Mouse (Mus musculus) embryo, embryonic 10 days (tissue): ENCODE data around the gene Tmem59l.

Experiments used
- DNase-seq: peaks from one replicate; pipeline ENCODE4 v3.0.0-alpha.2; 2015; ENCODE audit warnings: low spot score

Gene Tmem59l

DNA sequence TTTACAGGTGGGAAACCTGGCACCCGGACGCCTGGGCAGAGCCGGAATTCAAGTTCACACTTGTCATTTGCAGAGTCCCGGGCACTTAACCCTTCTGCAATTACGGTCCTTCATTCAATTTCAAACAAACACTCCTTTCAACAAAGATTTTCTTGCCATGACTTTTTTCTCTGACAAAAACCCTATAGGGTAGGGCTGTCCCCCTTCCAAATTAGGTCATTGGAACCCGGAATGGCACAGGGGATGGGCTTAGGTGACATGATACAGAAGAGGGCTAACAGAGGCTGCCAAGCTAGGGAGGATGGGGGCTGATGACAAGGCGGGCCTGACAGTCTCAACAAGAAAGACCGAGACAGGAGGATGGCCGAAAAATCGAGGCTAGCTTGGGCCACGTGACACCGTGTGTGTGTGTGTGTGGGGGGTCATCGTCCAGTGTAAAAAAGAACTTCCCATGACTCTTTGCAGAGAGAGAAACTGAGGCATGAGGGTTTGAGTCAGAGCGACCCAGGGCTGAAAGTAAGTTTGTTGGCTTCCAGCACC is 1.8 kb upstream of the Tmem59l start:
- peak; percentile 60 for DNase-seq

DNA sequence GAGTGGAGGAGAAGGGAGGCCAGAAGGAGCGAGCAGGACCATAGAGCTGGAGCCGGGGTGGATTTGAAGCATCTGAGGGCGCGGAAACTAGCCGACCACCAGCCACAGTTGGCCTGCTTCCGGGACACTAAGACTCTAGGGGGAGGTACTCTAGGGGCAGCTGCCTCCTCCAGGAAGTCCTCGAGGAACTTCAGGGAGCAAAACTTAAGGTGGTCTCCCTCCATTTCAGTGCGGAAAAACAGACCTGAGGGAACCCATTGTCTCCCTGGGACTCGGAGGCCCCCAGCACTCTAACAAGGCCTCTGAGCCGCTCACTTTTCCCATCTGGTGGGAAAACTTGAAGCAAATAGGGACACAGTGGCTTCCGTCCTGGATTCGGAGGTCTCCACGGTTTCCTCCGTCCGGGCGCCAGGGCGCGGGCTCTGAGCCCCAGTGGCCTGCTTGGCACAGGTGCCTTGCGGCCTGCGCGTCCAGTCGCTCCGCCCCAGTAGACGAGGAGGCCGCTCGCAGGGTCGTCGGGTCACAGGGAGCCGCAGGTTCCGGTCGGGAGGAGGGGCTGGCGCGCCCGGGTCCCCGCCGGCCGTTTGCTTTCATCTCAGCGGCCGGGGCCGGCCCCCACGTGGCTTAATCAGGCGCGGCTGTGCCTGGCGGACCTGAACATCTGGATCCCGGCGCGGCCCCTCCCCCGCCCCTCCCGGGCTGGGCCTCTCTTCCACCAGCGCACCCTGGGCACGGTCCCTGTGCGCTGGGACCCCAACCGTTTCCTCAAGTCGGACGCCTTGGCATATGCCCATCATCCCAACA is 1.0 kb upstream of the Tmem59l start:
- DNase-seq: peak; percentile 82

DNA sequence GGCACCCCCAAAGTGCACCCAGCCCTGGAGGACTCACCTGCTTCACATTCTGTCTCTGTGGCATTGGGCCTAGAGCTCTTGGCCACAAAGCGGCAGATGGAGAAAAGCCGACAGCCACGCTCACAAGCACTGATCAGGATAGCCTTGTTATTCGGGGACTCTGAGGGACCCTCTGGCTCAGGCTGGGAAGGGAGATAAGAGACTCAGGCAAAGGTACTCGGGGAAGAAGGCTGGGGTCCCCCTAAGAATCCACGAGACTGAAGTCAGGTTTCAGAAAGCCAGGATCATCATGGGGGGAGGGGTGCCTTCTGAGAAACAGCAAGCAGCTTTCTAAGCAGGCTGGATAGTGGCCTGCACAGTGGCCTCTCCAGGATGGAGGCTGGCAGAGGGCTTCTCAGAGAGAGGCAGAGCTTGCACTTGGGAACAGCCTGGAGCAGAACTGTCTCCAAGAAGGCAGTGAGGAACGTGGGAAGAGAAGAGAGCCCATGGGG is 922 bp downstream of the Tmem59l start:
- no peak for DNase-seq

DNA sequence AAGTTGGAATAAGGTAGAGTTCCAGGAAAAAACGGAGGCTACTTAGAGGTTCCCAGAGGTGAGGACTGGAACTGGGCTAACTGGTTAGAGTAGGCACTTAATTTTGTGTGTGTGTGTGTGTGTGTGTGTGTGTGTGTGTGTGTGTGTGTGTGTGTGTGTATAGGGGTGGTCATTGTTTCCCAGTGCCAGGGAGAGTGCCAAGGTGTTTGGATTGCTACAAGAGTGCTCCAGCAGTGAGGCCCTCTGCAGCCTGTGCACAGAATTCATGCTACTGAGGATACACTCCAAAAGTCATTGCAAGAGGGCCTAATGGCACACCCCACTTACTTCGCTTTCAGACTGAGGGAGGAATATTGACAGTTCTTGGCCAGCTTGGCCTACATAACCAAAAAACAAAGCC is 4.2 kb downstream of the Tmem59l start:
- no peak for DNase-seq

DNA sequence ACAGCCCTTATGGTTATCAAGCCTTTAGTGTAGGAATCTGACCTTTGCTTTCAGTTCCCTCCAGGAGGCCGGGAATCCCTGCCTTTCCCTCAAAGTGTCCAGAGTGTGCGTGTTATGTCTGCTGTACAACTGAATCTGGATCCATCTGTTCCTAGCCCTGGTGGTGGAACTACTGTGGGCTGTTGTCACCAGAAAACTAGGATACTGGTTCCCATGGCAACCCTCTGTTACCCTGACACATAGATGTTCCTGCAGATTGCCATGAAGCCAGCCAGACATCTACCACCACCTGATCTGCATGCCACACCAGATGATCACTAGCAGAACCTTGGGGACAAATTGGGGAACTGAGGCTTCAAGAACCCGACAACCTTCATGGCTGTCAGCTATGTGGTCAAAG is 5.2 kb downstream of the Tmem59l start:
- no peak for DNase-seq

DNA sequence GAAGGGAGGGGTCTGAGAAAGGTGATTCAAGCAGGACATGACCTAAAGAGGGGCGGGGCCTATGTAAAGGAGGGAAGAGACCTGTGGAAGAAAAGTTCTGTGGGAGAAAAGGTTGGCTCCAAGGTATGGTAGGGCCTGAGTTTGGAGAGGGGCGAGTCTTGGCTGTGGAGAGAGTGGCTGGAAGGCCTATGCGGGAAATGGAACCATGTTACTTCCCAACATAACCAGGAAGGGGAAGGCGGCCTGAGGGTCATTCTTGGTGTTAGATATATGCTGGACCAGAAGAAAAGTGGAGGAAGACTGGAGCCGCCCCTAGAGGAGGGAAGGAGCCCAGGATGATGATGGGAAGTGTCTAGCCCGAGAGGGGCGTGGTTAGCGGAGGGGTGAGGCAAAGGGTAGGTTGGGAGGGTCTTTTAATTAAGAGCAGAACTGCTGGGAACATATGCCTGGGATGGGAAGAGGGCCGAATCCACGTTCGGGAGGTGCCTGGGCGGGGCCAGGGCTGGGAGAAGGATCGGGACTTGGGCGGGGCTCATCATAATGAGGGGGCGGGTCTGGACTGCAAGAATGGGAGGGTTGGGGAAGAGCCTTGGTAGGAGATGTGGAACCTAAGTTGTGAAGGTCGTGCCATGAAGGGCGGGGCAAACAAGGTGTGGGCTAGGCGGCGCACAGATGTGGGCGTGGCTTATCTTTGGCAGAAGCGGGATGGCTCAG is 9.7 kb downstream of the Tmem59l start:
- DNase-seq: peak; percentile 67

DNA sequence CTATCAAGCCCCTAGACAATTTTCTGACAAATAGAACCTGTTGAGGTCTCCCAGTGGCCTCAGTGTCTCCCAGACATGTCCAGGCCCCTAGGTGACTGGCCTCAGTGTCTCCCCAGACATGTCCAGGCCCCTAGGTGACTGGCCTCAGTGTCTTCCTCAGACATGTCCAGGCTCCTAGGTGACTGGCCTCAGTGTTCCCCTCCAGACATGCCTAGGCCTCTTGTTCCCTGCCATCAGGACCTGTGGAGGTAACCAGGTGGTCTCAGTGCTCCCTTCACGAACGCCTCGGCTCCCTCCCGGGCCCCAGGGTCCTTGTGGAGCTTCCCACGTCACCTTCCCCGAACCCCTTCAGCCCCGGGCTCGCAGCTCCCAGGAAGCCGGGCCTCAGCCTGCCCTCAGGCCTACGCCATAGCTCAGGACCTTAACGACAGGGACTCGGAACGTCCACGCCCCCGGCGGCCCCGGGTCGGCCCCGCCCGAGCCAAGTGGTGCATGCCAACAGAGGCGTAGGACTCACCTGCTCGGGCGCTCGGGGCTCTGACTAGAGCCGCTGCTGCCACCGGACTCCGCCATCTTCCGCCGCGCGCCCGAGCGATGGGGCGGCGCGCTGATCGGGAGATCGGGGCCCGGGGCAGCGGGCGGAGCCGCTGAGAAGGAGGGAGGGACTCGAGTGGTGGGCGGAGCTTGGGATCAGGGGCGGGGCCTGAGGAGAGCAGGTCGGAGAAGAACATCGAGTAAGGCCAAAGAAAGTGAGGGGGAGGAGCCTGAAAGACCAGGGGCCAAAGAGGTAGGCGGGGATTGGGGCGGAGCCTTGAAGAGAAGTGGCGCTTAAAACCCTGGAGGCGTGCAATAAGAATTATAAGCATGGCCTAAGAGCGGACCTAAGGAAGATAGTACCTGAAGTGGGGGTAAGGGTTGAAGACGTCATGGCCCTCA is 10.6 kb downstream of the Tmem59l start, which contains the start of gene Klhl26:
Klhl26 (minus strand) TSS at position 636 of the 936 bp plus-strand sequence.
- peak; percentile 95 for DNase-seq

DNA sequence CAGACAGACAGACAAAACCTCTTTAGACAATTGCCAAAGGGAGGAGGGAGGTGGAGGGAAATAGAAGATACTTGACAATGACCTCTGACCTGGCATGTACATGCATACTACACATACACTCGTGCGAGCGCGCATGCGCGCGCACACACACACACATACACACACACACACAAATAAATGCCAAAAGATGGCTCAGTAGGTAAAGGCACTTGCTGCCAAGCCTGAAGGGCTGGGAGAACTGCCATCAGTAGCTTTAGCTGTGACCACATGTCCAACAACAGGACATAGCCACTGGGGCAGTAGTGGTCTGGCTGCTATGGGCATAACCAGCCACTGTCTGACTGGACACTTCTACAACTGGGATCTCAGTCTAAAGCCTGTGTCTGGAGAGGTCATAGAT is 15.3 kb downstream of the Tmem59l start:
- DNase-seq: no peak

DNA sequence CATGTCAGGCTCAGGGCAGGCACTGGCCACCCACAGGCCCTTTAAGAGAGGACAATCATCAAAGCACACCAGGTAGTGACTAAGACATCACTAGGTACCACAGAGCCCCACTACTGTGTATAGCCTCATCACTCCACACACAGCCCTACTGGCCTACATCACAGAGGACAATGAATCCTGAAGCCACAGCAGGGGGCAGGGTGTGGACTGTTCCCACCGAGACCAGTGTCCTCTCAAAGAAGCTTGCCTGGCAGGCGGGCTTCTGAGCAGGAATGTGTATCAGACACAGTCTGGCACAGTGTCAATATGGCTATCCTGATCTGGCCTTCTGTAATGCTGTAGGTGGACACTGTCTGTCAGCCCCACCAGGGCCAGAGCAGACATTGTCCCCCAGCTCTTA is 17.2 kb downstream of the Tmem59l start:
- no peak for DNase-seq

DNA sequence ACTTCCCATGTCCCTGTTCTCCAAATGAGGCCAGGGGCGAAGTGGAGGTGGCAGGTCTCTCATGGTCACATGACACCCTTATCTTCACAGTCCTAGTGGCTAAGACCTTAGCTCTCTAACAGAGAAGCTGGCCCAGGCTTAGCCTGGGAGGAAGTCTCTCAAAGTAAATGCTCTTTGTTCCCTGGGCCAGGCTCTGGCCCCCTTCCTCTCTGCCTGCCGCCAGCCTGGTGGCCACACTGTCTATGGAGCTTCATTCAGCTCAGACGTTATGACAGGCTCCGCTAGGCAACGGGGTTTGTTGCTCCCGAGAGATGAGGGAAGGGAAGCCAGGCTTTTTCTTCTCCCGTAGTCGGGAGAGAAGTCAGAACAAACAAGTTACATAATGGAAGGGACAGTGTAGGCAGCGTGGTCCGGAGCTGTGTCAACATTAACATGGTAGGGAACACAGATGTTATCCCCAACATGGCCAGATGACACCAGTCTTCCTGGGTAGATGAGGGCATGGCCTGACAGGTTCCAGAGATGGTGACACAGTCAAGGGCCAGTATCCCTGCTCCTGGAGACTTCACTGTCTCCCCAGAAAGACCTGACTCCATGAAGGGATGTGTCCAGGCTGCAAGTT is 17.8 kb downstream of the Tmem59l start:
- no peak for DNase-seq

DNA sequence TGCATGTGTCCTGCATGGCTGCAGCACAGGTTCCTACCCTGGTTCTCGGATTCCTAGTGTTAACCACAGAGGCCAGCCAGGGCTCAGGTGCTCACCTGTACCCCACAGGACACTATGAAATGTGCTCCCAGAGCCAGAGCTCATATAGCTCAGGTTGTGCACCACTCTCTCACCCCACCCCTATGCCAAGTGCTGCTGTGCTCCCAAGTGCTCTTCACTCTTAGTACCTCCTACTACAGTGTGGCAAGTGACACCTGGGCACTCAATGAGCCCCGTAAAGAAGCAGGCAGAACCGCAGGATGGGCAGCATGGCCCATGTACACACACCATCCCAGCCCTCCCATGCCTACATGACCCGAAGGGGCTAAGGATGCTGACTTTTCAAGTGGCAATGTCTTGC is 18.4 kb downstream of the Tmem59l start:
- DNase-seq: no peak

DNA sequence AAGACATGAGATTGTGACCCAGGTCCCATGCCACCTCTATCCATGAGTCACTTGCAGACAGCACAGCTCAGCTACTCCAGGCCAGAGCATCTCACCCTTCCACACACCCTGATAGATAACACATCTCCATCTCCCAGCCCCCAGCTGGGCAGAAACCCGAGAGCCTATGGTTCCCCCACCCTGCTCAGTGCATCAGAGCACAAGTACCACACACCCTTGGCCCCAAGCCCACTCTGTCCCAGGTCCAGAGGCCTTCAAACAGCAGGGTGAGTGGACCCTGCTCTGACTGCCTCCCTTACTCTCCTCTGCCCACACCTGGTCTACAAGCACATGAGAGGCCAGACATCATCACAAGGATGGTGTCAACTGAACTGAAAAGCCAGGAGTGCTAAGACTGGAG is 19.3 kb downstream of the Tmem59l start:
- no peak for DNase-seq

DNA sequence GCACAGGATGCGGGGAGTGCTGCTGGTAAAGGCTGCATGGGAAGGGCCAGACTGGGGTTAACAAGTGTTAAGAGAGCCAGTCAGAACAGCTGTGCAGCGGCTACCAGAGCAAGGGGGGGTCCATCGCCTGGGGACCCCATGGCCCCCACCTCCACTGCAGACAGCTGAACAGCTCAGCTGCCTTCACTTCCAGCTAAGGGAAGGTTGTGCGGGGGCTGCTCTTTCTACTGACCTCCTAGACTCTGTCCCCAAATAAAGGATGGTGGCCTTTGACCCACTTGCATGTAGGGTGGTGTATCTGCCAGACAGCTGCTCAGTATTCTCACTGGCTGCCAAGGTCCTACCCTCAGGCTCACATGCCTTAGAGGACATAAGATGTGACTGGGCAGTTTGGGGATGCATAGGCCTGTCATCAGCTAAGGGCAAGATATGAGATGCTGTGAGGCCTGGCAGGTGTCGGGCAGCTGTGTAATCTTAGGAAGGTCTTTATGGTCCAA is 19.9 kb downstream of the Tmem59l start:
- no peak for DNase-seq

DNA sequence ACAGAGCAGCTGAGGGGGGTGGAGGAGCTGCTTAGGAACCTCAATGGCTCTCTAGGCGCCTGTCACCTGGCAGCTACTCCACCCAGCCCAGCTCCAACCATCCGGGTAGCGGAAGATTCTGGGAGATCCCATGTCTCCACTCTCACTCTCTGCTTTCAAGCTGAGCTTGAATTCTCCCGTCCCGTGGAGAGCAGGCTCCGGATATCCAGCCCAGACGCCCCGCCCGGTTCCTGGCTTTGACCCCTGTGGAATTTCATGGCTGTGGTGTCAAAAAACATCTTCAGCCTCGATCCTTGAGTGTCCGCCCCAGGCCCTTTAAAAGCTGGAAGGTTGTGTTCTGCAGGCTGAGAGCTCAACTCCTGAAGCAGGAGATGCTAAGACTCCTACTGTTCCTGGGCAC is 20.4 kb downstream of the Tmem59l start:
- no peak for DNase-seq

DNA sequence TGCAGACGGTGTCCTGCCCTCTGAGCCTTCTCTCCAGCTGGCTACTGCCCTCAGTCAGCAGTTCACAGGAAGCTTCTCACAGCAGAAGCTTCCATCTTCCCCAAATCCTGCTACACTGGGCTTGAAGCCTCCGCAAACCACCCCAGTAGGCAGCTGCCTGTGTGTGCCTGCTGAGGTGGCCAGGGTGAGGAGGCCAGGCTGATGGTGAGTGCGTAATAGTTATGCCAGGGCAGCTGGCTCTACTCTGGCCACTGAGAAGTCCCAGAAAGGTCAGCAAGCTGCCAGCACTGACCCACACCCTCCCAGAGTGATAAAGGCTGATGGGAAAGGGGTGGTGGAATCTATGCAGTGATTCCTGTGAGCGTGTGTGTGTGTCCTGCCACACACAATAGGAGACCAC is 20.9 kb downstream of the Tmem59l start:
- DNase-seq: no peak

DNA sequence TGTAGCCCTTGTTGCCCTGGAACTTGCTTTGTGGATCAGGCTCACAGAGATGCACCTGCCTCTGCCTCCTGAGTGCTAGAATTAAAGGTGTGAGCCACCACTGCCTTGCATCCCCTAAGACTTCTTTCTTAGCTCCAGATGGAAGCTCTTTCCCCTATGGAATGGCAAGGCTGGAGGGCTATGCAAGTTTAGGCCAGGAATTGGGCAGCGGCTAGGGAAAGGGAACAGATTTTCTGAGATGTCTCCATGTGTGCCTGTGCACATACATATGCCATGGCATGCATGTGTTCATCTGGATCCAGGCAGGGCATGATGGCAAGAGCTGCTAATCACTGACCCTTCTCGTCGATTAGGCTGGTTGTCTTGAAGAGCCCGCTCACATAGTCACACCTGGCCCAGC is 21.5 kb downstream of the Tmem59l start:
- no peak for DNase-seq

DNA sequence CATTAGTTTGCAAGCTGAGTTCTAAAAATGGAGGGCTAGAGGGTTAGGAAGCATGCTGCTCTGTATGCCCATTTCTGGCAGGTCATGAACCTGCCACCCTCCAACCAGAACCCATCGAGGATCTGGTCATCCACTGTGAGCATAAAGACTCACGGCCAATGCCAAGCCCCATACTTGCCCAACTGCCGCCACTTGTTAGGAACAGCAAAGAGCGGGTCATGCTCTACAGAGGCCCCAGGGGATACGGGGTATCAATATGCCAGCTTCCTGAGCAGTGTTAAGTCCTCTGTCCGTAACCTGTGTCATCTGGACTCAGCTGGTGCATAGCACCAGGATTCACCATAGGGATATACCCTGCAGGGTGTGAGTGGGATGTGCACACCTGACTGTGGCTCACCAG is 23.0 kb downstream of the Tmem59l start:
- no peak for DNase-seq

DNA sequence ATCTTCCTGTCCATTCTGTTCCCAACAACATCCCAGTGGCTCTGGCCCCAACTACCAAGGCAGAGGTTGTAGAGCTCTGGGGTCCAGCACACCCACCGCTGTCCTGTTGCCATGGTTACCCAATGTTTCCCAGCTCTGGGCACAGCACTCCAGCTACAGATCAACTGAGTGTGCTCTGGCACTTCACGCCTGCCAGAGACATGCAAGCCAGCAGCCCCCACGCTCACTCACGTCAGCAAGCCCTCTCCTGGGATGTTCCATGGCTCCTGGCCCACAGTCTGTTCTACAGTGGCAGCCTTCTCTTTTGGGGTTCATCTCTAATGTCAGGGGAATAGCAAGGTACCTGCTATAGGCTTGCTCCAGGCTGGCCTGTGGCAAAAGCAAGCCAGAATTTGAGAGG is 23.9 kb downstream of the Tmem59l start:
- no peak for DNase-seq

DNA sequence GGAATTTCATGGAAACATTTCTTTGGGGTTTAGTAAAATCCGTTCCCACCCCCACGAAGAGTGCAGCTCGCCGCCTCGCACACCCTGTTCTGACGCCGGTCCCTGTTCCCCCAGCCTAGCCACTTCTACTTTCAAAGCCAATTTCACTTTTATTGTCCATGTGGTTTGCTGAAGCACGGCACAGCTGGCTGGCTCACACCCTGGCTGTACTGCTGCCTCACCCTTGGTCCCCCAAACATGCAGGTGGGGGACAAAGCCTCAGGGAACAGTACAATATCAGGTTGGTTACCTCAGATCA is 24.7 kb downstream of the Tmem59l start:
- no peak for DNase-seq

DNA sequence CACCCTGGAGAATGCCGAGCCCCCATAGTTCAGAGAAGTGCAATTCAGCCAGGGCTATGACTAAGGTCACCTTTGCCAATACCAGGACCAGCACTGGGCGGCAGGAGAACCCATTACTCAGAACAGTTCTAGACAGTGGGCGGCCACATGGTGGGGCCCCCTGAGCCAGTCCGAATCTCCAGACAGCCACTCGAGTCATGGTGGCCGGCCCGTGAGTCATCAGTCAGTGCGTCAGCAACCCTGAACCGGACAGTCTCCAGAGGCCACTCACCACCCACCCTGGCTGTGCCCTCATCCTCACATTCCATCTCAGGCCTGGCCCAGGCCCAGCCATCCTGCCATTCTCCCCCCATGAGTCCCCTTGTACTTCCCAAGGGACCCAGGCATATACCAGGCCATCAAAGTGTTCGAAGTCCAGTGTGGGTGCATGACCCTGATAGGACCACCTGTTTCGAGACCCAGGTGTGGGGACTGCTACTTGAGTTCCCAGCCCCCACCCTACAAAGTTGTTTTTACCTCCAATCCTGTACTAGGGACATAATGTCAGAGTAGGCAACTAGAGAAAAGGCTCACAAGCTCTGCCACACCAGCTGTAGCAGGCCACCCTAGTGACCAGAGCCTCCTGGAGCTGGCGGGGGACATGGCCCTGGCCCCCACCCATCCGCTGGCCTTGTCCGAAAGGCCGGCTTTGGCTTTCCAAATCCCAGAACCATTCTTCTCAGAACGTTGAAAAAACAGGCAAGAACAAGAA is 25.2 kb downstream of the Tmem59l start:
- no peak for DNase-seq

DNA sequence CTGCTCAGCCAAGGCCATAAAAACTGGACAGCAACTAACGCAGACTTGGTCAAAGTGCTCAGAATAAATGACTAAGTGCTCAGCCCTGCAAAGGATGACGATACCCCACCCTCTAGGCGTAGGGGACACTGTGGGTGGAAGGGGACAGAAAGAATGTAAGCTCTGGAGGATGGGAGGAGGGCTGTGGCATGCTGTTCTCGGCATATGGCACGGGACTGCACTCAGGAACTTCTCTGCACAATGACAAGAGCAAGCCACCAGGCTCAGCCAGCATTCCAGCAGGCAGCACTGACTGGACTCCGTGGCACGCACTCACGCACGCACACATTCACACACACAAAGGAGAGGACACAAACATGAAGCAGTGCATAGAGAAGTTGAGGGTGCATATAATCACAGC is 26.6 kb downstream of the Tmem59l start:
- no peak for DNase-seq
